Mouse (Mus musculus) CH12.LX (cell line): ENCODE results near the gene Crip2. TPM values are rescaled to one million over a fixed set of nuclear protein-coding genes. Genes with fewer than 3 reads are reported as not detected.

Experiments used
- DNase-seq: peaks from one replicate; pipeline ENCODE4 v3.0.0-alpha.2; 2013; ENCODE audit errors: extremely low read depth
- H3K27ac ChIP-seq: 2 replicates; pipeline ENCODE4 v1.5.1; 2012; ENCODE audit warnings: low read depth, mild to moderate bottlenecking, control low read depth, moderate library complexity; ENCODE audit not compliant: insufficient read depth
- H3K27me3 ChIP-seq: replicated peaks from 2 replicates; pipeline ENCODE3; 2012; ENCODE audit warnings: inconsistent platforms
- H3K36me3 ChIP-seq, 2 experiments: replicated peaks in 1 of 2; 2 replicates each; pipeline versions ENCODE3 to v1.6.1; 2012; ENCODE audit warnings: inconsistent platforms in 1 of 2, low read length in 1 of 2, mild to moderate bottlenecking in 1 of 2, mixed read lengths in 1 of 2, moderate library complexity in 1 of 2; ENCODE audit not compliant: control insufficient read depth in 1 of 2, insufficient read depth in 1 of 2
- H3K4me1 ChIP-seq, 2 experiments: 2 replicates each; pipeline ENCODE4 v1.6.1; 2012; ENCODE audit warnings: inconsistent platforms in 1 of 2, moderate library complexity in 1 of 2; ENCODE audit not compliant: insufficient read depth in 2 of 2, control insufficient read depth in 1 of 2
- H3K4me2 ChIP-seq: 2 replicates; pipeline ENCODE4 v1.6.1; 2012; ENCODE audit warnings: low read depth, mild to moderate bottlenecking, control low read depth; ENCODE audit not compliant: poor library complexity, insufficient read depth, severe bottlenecking
- H3K4me3 ChIP-seq, 3 experiments: fragments of 150-350 bp in 1 of 3; sonication (generic) in 1 of 3; replicated peaks in 1 of 3; 2 replicates each; pipeline versions ENCODE3 to v1.5.1; 2011 to 2012; ENCODE audit warnings: low read depth in 2 of 3, low read length in 2 of 3, mild to moderate bottlenecking in 2 of 3, moderate library complexity in 2 of 3, control low read depth in 1 of 3, improper control_type of control experiment in 1 of 3, inconsistent platforms in 1 of 3, mixed read lengths in 1 of 3; ENCODE audit not compliant: poor library complexity in 1 of 3
- H3K79me2 ChIP-seq: replicated peaks from 2 replicates; pipeline ENCODE4 v1.6.1; 2012; ENCODE audit warnings: mild to moderate bottlenecking, moderate library complexity; ENCODE audit not compliant: control insufficient read depth, poor library complexity, insufficient read depth, severe bottlenecking; ENCODE audit errors: extremely low read depth
- H3K9ac ChIP-seq: 2 replicates; pipeline ENCODE4 v1.6.1; 2012; ENCODE audit warnings: low read depth, mild to moderate bottlenecking, control low read depth, moderate library complexity; ENCODE audit not compliant: insufficient read depth
- H3K9me3 ChIP-seq: replicated peaks from 2 replicates; pipeline ENCODE3; 2012; ENCODE audit warnings: low read length, inconsistent platforms, mixed read lengths
- CHD1 ChIP-seq: IDR thresholded peaks from 2 replicates; pipeline ENCODE4 v1.6.1; 2012; ENCODE audit warnings: low read depth, low read length, improper control_type of control experiment, inconsistent platforms
- CHD2 ChIP-seq: IDR thresholded peaks from 2 replicates; pipeline ENCODE4 v1.6.1; 2011; ENCODE audit warnings: low read length, improper control_type of control experiment
- CTCF ChIP-seq, 2 experiments: IDR thresholded peaks in 1 of 2; conservative IDR thresholded peaks in 1 of 2; 2 replicates each; pipeline ENCODE4 v1.5.1; 2011 to 2012; ENCODE audit warnings: low read depth in 2 of 2, low read length in 2 of 2, improper control_type of control experiment in 1 of 2, inconsistent platforms in 1 of 2, mild to moderate bottlenecking in 1 of 2, moderate library complexity in 1 of 2
- EP300 ChIP-seq: IDR thresholded peaks from 2 replicates; pipeline ENCODE4 v1.6.1; 2011; ENCODE audit warnings: low read length, improper control_type of control experiment
- HCFC1 ChIP-seq: IDR thresholded peaks from 2 replicates; pipeline ENCODE4 v1.6.1; 2012; ENCODE audit warnings: low read depth, mild to moderate bottlenecking, inconsistent platforms, low read length, improper control_type of control experiment
- KAT2A ChIP-seq: IDR thresholded peaks from 2 replicates; pipeline ENCODE4 v1.6.1; 2012; ENCODE audit warnings: low read length, improper control_type of control experiment, inconsistent platforms; ENCODE audit not compliant: insufficient replicate concordance
- MAFK ChIP-seq: IDR thresholded peaks from 2 replicates; pipeline ENCODE4 v1.6.1; 2011; ENCODE audit warnings: low read length, improper control_type of control experiment; ENCODE audit not compliant: insufficient replicate concordance
- MAX ChIP-seq: IDR thresholded peaks from 2 replicates; pipeline ENCODE4 v1.6.1; 2011; ENCODE audit warnings: low read length, improper control_type of control experiment
- MEF2A ChIP-seq: IDR thresholded peaks from 2 replicates; pipeline ENCODE4 v1.6.1; 2014; ENCODE audit warnings: low read depth, mild to moderate bottlenecking, inconsistent platforms, low read length, improper control_type of control experiment, borderline replicate concordance
- MXI1 ChIP-seq: IDR thresholded peaks from 2 replicates; pipeline ENCODE4 v1.6.1; 2011; ENCODE audit warnings: mild to moderate bottlenecking, low read depth, low read length, improper control_type of control experiment
- MYC ChIP-seq: IDR thresholded peaks from 2 replicates; pipeline ENCODE4 v1.6.1; 2011; ENCODE audit warnings: low read depth, mild to moderate bottlenecking, improper control_type of control experiment, low read length
- NELFE ChIP-seq: IDR thresholded peaks from 2 replicates; pipeline ENCODE4 v1.6.1; 2011; ENCODE audit warnings: low read depth, low read length, improper control_type of control experiment
- NRF1 ChIP-seq: IDR thresholded peaks from 2 replicates; pipeline ENCODE4 v1.6.1; 2014; ENCODE audit warnings: low read depth, mild to moderate bottlenecking, inconsistent platforms, low read length, improper control_type of control experiment, moderate library complexity
- POLR2A ChIP-seq: IDR thresholded peaks from 2 replicates; pipeline ENCODE4 v1.6.1; 2011; ENCODE audit warnings: low read depth, mild to moderate bottlenecking, improper control_type of control experiment, low read length
- POLR2AphosphoS2 ChIP-seq: IDR thresholded peaks from 2 replicates; pipeline ENCODE4 v1.6.1; 2011; ENCODE audit warnings: low read depth, low read length, improper control_type of control experiment
- RAD21 ChIP-seq: IDR thresholded peaks from 2 replicates; pipeline ENCODE4 v1.6.1; 2011; ENCODE audit warnings: low read depth, mild to moderate bottlenecking, low read length, improper control_type of control experiment, moderate library complexity
- RCOR1 ChIP-seq: conservative IDR thresholded peaks from 2 replicates; pipeline ENCODE4 v1.6.1; 2012; ENCODE audit warnings: low read depth, mild to moderate bottlenecking, inconsistent platforms, low read length, improper control_type of control experiment
- SMC3 ChIP-seq: IDR thresholded peaks from 2 replicates; pipeline ENCODE4 v1.6.1; 2011; ENCODE audit warnings: low read depth, low read length, improper control_type of control experiment
- TBP ChIP-seq: conservative IDR thresholded peaks from 2 replicates; pipeline ENCODE4 v1.6.1; 2011; ENCODE audit warnings: low read depth, low read length, improper control_type of control experiment
- TCF12 ChIP-seq: IDR thresholded peaks from 2 replicates; pipeline ENCODE4 v1.6.1; 2014; ENCODE audit warnings: low read depth, mild to moderate bottlenecking, inconsistent platforms, low read length, improper control_type of control experiment
- UBTF ChIP-seq: IDR thresholded peaks from 2 replicates; pipeline ENCODE4 v1.6.1; 2012; ENCODE audit warnings: low read depth, mild to moderate bottlenecking, inconsistent platforms, low read length, improper control_type of control experiment, moderate library complexity
- USF1 ChIP-seq: IDR thresholded peaks from 2 replicates; pipeline ENCODE4 v1.6.1; 2014; ENCODE audit warnings: low read depth, mild to moderate bottlenecking, inconsistent platforms, low read length, improper control_type of control experiment
- USF2 ChIP-seq: conservative IDR thresholded peaks from 2 replicates; pipeline ENCODE4 v1.6.1; 2011; ENCODE audit warnings: low read depth, low read length, improper control_type of control experiment
- ZC3H11A ChIP-seq: IDR thresholded peaks from 2 replicates; pipeline ENCODE4 v1.6.1; 2012; ENCODE audit warnings: low read depth, mild to moderate bottlenecking, inconsistent platforms, low read length, improper control_type of control experiment
- ZKSCAN1 ChIP-seq: IDR thresholded peaks from 2 replicates; pipeline ENCODE4 v1.6.1; 2012; ENCODE audit warnings: low read depth, inconsistent platforms, low read length, improper control_type of control experiment, borderline replicate concordance
- ZMIZ1 ChIP-seq: IDR thresholded peaks from 2 replicates; pipeline ENCODE4 v1.6.1; 2012; ENCODE audit warnings: low read depth, mild to moderate bottlenecking, inconsistent platforms, low read length, improper control_type of control experiment
- ZNF384 ChIP-seq: IDR thresholded peaks from 2 replicates; pipeline ENCODE4 v1.6.1; 2012; ENCODE audit warnings: low read depth, low read length, improper control_type of control experiment, inconsistent platforms
- dilution Hi-C: fragments of 300-500 bp; cut with MboI; formaldehyde crosslinking; loops from 2 replicates; pipeline ENCODE4 v1.14.3; 2020; ENCODE audit warnings: low sequenced_read_pairs; ENCODE audit not compliant: extremely low pct_unique_long_range_greater_than_20kb, extremely low pct_ligation_motif_present
- in situ Hi-C: fragments of 300-500 bp; cut with MboI; formaldehyde crosslinking; loops from 3 replicates; pipeline ENCODE4 v1.14.3; 2019; ENCODE audit warnings: low sequenced_read_pairs, low pct_ligation_motif_present, low pct_unique_long_range_greater_than_20kb, mixed read lengths
- polyA plus RNA-seq: library from polyadenylated mRNA; unstranded; fragments of >175 nt; gene quantifications from 2 replicates; pipeline ENCODE4 v1.2.1, GENCODE M21; 2012; ENCODE audit warnings: low read depth; ENCODE audit not compliant: insufficient read length
- total RNA-seq, 2 experiments: library from RNA; depleted of rRNA; stranded (reverse); fragments of 300-350 nt in 1 of 2; fragments of >200 nt in 1 of 2; gene quantifications; 2 replicates each; pipeline ENCODE4 v1.2.3; 2012 to 2014

The Crip2 gene
- total and polyA plus RNA-seq, 3 experiments: 0.89 to 7.7 TPM; not detected in 1

DNA sequence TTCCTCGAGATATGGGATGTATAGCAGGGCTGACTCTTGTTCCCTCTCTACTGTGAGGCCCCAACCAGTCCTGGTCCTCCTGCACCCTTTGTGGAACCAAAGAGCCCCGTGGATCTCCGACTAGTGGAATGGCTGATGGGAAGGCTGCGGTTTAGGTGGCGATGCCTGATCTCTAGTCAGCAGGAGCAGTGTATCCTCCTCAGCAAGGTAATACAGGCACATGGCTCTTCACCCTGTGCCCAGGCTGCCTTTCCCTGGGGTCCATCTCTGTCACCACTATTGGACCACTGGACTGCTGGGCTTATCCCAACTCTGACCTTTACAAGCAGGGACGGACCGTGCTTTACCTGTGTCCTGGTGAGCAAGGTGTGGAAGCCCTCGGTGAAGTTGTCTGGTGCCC, 17.5 kb downstream of the Crip2 start:
- no peak overlapping the region for H3K4me2 ChIP-seq
- no peaks in the 10 kb centered on the region for H3K9me3 ChIP-seq
- dilution Hi-C loops: no loop called here
- no peak overlapping the region for H3K9ac ChIP-seq
- H3K27me3 ChIP-seq: peaks cover 25% of the 10 kb centered on the region
- H3K4me1 ChIP-seq: peaks cover 15 to 24% of the 10 kb centered on the region in 2 experiments; a peak in 3 of 4 replicates
- no peak overlapping the region for H3K27ac ChIP-seq
- no peak for DNase-seq
- peaks cover 10 to 43% of the 10 kb centered on the region in 2 experiments for H3K36me3 ChIP-seq
- in situ Hi-C loops: loop anchor here (5.0 kb wide), 1 partner anchor 55 kb away; no protein-coding TSS in a partner anchor
- no peaks in the 10 kb centered on the region for H3K79me2 ChIP-seq
- no peak overlapping the region for H3K4me3 ChIP-seq
- TF ChIP-seq TCF12 (no peak), TBP (no peak), HCFC1 (no peak), MEF2A (no peak), ZKSCAN1 (no peak), ZMIZ1 (no peak), USF2 (no peak), ZNF384 (no peak), NRF1 (no peak), POLR2AphosphoS2 (no peak), POLR2A (no peak), USF1 (no peak), SMC3 (no peak), RAD21 (no peak), ZC3H11A (no peak), NELFE (no peak)

DNA sequence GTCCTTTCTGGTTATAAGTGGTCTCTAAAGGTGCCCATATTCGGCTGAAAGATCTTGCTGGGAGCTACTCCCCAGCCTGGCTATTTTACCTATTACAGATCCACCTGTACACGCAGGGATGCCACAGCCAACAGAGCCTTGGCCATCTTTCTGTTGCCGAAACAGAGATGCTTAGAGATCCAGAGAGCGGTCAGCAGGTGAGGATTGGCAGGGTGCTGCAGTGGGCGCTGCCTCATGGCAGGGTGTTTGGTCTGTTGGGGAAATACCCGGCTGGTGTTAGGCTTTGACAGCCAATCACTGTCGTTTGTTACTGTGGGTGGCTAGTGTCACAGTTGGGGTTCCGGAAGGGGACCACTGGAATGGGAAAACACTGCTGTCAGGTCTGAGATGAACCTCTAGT, 17.9 kb downstream of the Crip2 start:
- Histone ChIP-seq H3K4me2 (no peak overlapping the region), H3K27me3 (peaks cover 21% of the 10 kb centered on the region), H3K27ac (no peak overlapping the region), H3K79me2 (no peaks in the 10 kb centered on the region), H3K36me3 (peaks cover 12 to 47% of the 10 kb centered on the region in 2 experiments), H3K9me3 (no peaks in the 10 kb centered on the region), H3K4me3 (no peak overlapping the region), H3K4me1 (peaks cover 15 to 24% of the 10 kb centered on the region in 2 experiments; a peak in 3 of 4 replicates), H3K9ac (no peak overlapping the region)
- in situ Hi-C loops: loop anchor here (5.0 kb wide), 1 partner anchor 54 kb away; no protein-coding TSS in a partner anchor
- no peak for DNase-seq
- TF ChIP-seq KAT2A: no peak
- no peak for TF ChIP-seq ZNF384
- TF ChIP-seq POLR2AphosphoS2: no peak
- no peak for TF ChIP-seq CTCF (conservative IDR thresholded peaks at IDR 0.05 in 1 of 2, IDR thresholded peaks at IDR 0.05 in 1 of 2; ENCODE audit: low read depth in 2 of 2, low read length in 2 of 2)
- no peak for TF ChIP-seq RCOR1
- no peak for TF ChIP-seq MXI1
- TF ChIP-seq CHD2: no peak
- no peak for TF ChIP-seq TCF12
- TF ChIP-seq TBP: no peak
- TF ChIP-seq SMC3: no peak
- TF ChIP-seq MAX: no peak
- no peak for TF ChIP-seq MYC
- no peak for TF ChIP-seq CHD1
- no peak for TF ChIP-seq POLR2A
- no peak for TF ChIP-seq NRF1
- TF ChIP-seq MAFK: no peak
- TF ChIP-seq UBTF: no peak
- no peak for TF ChIP-seq NELFE
- TF ChIP-seq EP300: no peak
- dilution Hi-C loops: no loop called here
